Mouse (Mus musculus) urinary bladder, postnatal 0 days (tissue): ENCODE measurements around the gene Tmem35b. TPM values are rescaled to one million over a fixed set of nuclear protein-coding genes. Genes with fewer than 3 reads are reported as not detected.

Experiments used
- polyA plus RNA-seq: library from polyadenylated mRNA; unstranded; fragments of >200 nt; fragmentation: Nextera tagmentation; extraction: Ambion mirVana; gene quantifications from 2 replicates; pipeline ENCODE4 v1.2.1, GENCODE M21; 2015

Gene Tmem35b
- 15.6 and 15.7 TPM in 2 replicates for polyA plus RNA-seq

DNA sequence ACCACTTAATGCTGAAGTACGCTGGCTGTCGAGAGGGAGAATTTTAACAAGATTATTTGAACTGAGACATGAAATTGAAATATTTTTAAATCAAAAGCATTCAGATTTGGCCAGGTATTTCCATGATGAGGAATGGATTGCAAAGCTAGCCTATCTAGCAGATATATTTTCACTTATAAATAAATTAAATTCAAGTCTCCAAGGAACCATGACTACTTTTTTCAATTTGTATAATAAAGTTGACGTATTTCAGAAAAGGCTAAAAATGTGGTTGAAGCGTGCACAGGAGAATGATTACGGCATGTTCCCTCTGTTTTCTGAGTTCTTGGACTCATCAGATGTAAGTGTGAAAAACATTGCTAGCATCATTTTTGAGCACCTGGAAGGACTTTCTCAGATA lies at the start of gene Tmem35b:
Tmem35b (plus strand) TSS at position 301 of the 400 bp plus-strand sequence.

DNA sequence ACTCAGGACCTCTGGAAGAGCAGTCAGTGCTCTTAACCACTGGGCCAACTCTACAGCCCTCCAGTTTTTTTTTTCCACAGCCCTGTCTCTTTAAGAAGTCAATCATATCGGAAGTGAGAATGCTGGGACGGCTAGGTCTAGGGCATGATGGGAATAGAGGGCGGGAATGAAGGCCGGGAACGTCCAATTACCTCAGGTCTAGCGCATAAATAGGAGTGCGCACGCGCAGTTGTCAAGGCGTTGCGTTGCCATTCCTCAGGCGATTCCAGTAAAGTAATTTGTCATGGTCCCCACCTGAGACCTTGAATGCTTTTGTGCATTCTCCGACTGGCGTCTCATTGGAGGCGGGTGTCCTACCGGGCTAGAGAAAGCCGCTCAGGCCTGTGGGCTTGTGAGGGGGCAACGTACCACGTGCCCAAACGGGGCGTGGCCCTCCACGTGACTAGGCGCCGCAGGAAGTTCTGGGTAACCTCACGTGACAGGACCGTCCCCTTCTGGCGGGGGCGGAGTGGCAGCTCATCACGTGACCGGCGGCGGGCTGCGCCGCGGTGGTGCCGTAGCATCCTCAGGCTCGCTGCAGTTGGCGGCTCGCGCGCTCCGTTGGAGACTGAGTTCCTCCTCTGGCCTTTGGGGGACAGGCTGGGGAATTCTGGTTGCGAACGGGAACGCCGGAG lies 46.5 kb upstream of the Tmem35b start, which contains the start of gene Zmym6:
Zmym6 (plus strand) TSS at position 509 of the 674 bp plus-strand sequence.

DNA sequence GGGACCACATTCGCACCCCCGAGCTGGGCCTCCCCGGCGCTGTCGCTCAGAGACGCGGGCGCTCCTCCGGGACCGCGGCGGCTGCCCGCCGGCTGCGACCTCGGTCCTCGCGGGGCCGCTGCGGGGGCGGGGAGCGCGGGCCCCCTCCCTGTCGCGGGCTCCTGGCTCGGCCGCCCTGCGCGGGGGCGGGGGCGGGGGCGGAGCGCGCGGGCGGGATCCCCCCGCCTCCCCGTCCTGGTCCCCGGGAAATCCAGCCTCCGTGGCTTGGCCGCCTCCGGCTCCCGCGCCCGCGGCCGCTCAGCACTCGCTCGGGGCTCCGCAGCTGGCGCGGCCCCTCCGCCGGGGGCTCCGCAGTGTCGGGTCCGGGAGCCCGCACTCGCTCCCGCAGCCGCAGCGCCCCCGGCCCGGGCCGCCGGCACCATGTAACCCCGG lies 45.4 kb downstream of the Tmem35b start, which contains the start of gene Dlgap3:
Dlgap3 (plus strand) TSS at position 291 of the 432 bp plus-strand sequence.

Other genes with a start within 250 kb of the Tmem35b start
- gene Zmym4, start 155.6 kb upstream of the Tmem35b start, polyA plus RNA-seq, result 7.8 and 9.3 TPM in 2 replicates
- gene Sfpq, start 102.4 kb upstream of the Tmem35b start, polyA plus RNA-seq, result 35.6 and 37.7 TPM in 2 replicates
- 5.0 and 6.3 TPM in 2 replicates for gene Zmym1, start 62.5 kb upstream of the Tmem35b start, polyA plus RNA-seq
- gene Zmym6, start 46.3 kb upstream of the Tmem35b start, polyA plus RNA-seq, result 6.2 and 8.3 TPM in 2 replicates
- 0.05 and 0.08 TPM in 2 replicates for gene Dlgap3, start 45.5 kb downstream of the Tmem35b start, polyA plus RNA-seq
- gene Smim12, start 120.1 kb downstream of the Tmem35b start, polyA plus RNA-seq, result 48.7 and 51.0 TPM in 2 replicates
- gene Gja4, start 190.3 kb downstream of the Tmem35b start, polyA plus RNA-seq, result 8.7 and 10.8 TPM in 2 replicates
- gene Gjb3, start 207.2 kb downstream of the Tmem35b start, polyA plus RNA-seq, result 13.4 and 13.7 TPM in 2 replicates
- gene Gjb4, start 230.4 kb downstream of the Tmem35b start, polyA plus RNA-seq, result 1.9 and 4.2 TPM in 2 replicates
- 11.5 and 13.4 TPM in 2 replicates for gene Gjb5, start 234.5 kb downstream of the Tmem35b start, polyA plus RNA-seq